Mouse (Mus musculus): ENCODE measurements around the gene Cox6b1.

GRCm38 (mm10) chr7:30594510-30595024 is 31.4 kb downstream of the Cox6b1 start:
- TF ChIP-seq CTCF (IDR thresholded peaks at IDR 0.05; ENCODE audit: low read depth) = no peak
- no peak for TF ChIP-seq EP300 (optimal IDR thresholded peaks at IDR 0.05)

Measured in stomach, postnatal 0 days (tissue).